Mouse (Mus musculus): ENCODE results near the gene Gsk3a. TPM values are rescaled to one million over a fixed set of nuclear protein-coding genes. Genes with fewer than 3 reads are reported as not detected.
A peak's percentile ranks its signal among the peaks of the same experiment; 100 is the strongest.

The Gsk3a gene
- total and polyA plus RNA-seq, 3 experiments, result 45.8 to 76.1 (median 47.5) TPM

DNA sequence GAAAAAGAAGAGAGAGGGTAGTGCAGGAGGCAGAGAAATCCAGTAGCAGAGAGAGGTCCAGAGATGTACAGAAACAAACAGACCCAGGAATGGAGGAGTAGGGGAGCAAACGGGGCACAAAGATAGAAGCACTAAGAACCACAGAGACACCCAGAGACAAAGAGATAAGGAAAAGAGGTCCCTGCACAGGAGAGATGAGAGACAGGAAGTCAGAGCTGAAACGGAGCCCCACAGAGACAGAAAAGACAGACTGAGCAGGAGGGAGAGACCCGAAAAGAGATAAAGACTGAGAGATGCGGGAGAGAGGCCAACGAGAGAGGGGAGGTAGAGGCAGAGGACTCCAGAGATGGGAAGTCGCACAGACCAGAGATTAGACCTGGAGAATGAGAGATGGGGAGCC, 57.1 kb downstream of the Gsk3a start:
- TF ChIP-seq RCOR1 (conservative IDR thresholded peaks at IDR 0.05; ENCODE audit: low read depth, low read length) (no peak), USF2 (conservative IDR thresholded peaks at IDR 0.05; ENCODE audit: low read depth, low read length) (no peak), MAZ (IDR thresholded peaks at IDR 0.05; ENCODE audit: low read depth, low read length) (no peak), ETS1 (conservative IDR thresholded peaks at IDR 0.05; ENCODE audit: low read depth, low read length) (no peak), NRF1 (IDR thresholded peaks at IDR 0.05; ENCODE audit: low read depth, low read length) (no peak), CHD2 (IDR thresholded peaks at IDR 0.05; ENCODE audit: low read length) (no peak), KAT2A (IDR thresholded peaks at IDR 0.05; ENCODE audit: insufficient replicate concordance, low read length) (no peak), SIN3A (IDR thresholded peaks at IDR 0.05; ENCODE audit: low read length) (no peak), IRF4 (IDR thresholded peaks at IDR 0.05; ENCODE audit: low read depth, low read length) (no peak), MAX (IDR thresholded peaks at IDR 0.05; ENCODE audit: low read length) (no peak), EP300 (IDR thresholded peaks at IDR 0.05; ENCODE audit: low read length) (no peak), NELFE (IDR thresholded peaks at IDR 0.05; ENCODE audit: low read depth, low read length) (no peak), RAD21 (IDR thresholded peaks at IDR 0.05; ENCODE audit: low read depth, low read length) (no peak), MAFK (IDR thresholded peaks at IDR 0.05; ENCODE audit: insufficient replicate concordance, low read length) (no peak), ZNF384 (IDR thresholded peaks at IDR 0.05; ENCODE audit: low read depth, low read length) (no peak), PAX5 (IDR thresholded peaks at IDR 0.05; ENCODE audit: low read length) (no peak)
- no peaks in the 10 kb centered on the region for H3K79me2 ChIP-seq (replicated peaks; ENCODE audit: control insufficient read depth, extremely low read depth, insufficient read depth, poor library complexity, severe bottlenecking)
- no peak overlapping the region for H3K27ac ChIP-seq (ENCODE audit: insufficient read depth, low read depth)
- H3K9ac ChIP-seq (ENCODE audit: insufficient read depth, low read depth), result peak overlapping the region; percentile 15
- DNase-seq (ENCODE audit: extremely low read depth), result no peak
- H3K4me2 ChIP-seq (ENCODE audit: insufficient read depth, low read depth, poor library complexity, severe bottlenecking), result peak overlapping the region; percentile 88
- no peaks in the 10 kb centered on the region for H3K9me3 ChIP-seq (replicated peaks; ENCODE audit: low read length)
- H3K36me3 ChIP-seq (replicated peaks in 1 of 2; ENCODE audit: control insufficient read depth in 1 of 2, insufficient read depth in 1 of 2, low read length in 1 of 2), result no peaks in the 10 kb centered on the region
- dilution Hi-C loops (cut with MboI; ENCODE audit: extremely low pct_ligation_motif_present, extremely low pct_unique_long_range_greater_than_20kb, low sequenced_read_pairs), result no loop called here
- in situ Hi-C loops (cut with MboI; ENCODE audit: low pct_ligation_motif_present, low pct_unique_long_range_greater_than_20kb, low sequenced_read_pairs), result loop anchor here (5.0 to 10.0 kb wide), 2 partner anchors 48 to 94 kb away; no protein-coding TSS in a partner anchor
- H3K27me3 ChIP-seq (replicated peaks), result peaks cover 61% of the 10 kb centered on the region
- peak overlapping the region in 2 of 3 experiments; percentile 23 to 60 for H3K4me3 ChIP-seq (replicated peaks in 1 of 3; ENCODE audit: low read depth in 2 of 3, low read length in 2 of 3, poor library complexity in 1 of 3)
- H3K4me1 ChIP-seq (ENCODE audit: control insufficient read depth in 1 of 2, insufficient read depth in 2 of 2), result peaks cover 7 to 37% of the 10 kb centered on the region in 2 experiments; a peak in 3 of 4 replicates

DNA sequence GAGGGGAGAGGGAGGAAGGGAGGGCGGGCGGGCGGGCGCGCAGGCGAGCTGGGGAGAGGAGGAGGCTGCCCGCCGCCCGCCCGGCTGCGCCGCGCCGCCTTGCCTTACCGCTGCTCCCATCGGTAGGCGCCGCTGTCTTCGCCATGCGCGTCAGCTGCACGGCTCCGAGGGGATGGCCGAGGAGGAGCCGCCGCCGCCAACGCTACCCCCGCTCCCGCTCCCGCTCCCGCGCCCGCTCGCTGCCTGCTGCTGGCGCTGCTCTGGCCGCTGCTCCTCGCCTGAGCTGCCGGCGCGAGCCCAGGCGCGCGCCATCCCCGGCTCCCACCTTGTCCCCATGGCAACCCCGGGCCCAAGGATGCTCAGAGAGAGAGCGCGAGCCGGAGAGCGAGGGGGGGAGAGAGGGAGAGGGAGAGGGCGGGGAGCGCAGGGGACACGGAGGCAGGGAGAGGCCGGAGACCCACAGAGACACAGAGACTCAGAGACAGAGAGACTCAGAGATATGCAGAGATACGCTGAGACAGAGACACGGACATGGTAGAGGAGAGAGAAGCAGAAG, 58.0 kb downstream of the Gsk3a start, which contains the start of gene Pou2f2:
Gene Pou2f2 (minus strand): TSS at position 121 of the 556 bp plus-strand sequence.
- peaks cover 69% of the 10 kb centered on the region for H3K27me3 ChIP-seq (replicated peaks)
- H3K4me3 ChIP-seq (replicated peaks in 1 of 3; ENCODE audit: low read depth in 2 of 3, low read length in 2 of 3, poor library complexity in 1 of 3), result peak within 1 kb of the TSS; percentile 23 to 60 (median 32)
- dilution Hi-C loops (cut with MboI; ENCODE audit: extremely low pct_ligation_motif_present, extremely low pct_unique_long_range_greater_than_20kb, low sequenced_read_pairs) (no loop called here), in situ Hi-C loops (cut with MboI; ENCODE audit: low pct_ligation_motif_present, low pct_unique_long_range_greater_than_20kb, low sequenced_read_pairs) (loop anchor here (5.0 to 10.0 kb wide), 2 partner anchors 47 to 95 kb away; no protein-coding TSS in a partner anchor)
- H3K9ac ChIP-seq (ENCODE audit: insufficient read depth, low read depth), result peak within 1 kb of the TSS; percentile 15
- no peak within 1 kb of the TSS for H3K27ac ChIP-seq (ENCODE audit: insufficient read depth, low read depth)
- H3K4me2 ChIP-seq (ENCODE audit: insufficient read depth, low read depth, poor library complexity, severe bottlenecking), result peak within 1 kb of the TSS; percentile 88
- peak; percentile 60 for TF ChIP-seq NRF1 (IDR thresholded peaks at IDR 0.05; ENCODE audit: low read depth, low read length)
- TF ChIP-seq ZNF384 (IDR thresholded peaks at IDR 0.05; ENCODE audit: low read depth, low read length), result no peak
- TF ChIP-seq MAZ (IDR thresholded peaks at IDR 0.05; ENCODE audit: low read depth, low read length), result 0 out of 2 replicates have a peak, but pooled peaks have one; percentile 57
- no peak for TF ChIP-seq POLR2A (IDR thresholded peaks at IDR 0.05; ENCODE audit: low read depth, low read length)
- peak; percentile 61 for TF ChIP-seq MXI1 (IDR thresholded peaks at IDR 0.05; ENCODE audit: low read depth, low read length)
- peak in 1 of 2 experiments; percentile 41; a peak in 2 of 4 replicates for TF ChIP-seq CTCF (conservative IDR thresholded peaks at IDR 0.05 in 1 of 2, IDR thresholded peaks at IDR 0.05 in 1 of 2; ENCODE audit: low read depth in 2 of 2, low read length in 2 of 2)
- no peak for TF ChIP-seq MYC (IDR thresholded peaks at IDR 0.05; ENCODE audit: low read depth, low read length)
- no peak for TF ChIP-seq PAX5 (IDR thresholded peaks at IDR 0.05; ENCODE audit: low read length)
- peak; percentile 90 for TF ChIP-seq UBTF (IDR thresholded peaks at IDR 0.05; ENCODE audit: low read depth, low read length)
- no peak for TF ChIP-seq ELF1 (IDR thresholded peaks at IDR 0.05; ENCODE audit: low read depth, low read length)
- TF ChIP-seq ZMIZ1 (IDR thresholded peaks at IDR 0.05; ENCODE audit: low read depth, low read length), result no peak
- no peak for TF ChIP-seq MEF2A (IDR thresholded peaks at IDR 0.05; ENCODE audit: borderline replicate concordance, low read depth, low read length)
- no peaks in the 10 kb centered on the region for H3K36me3 ChIP-seq (replicated peaks in 1 of 2; ENCODE audit: control insufficient read depth in 1 of 2, insufficient read depth in 1 of 2, low read length in 1 of 2)
- peaks cover 7 to 37% of the 10 kb centered on the region in 2 experiments; a peak in 3 of 4 replicates for H3K4me1 ChIP-seq (ENCODE audit: control insufficient read depth in 1 of 2, insufficient read depth in 2 of 2)
- peak; percentile 31 for DNase-seq (ENCODE audit: extremely low read depth)
- no peaks in the 10 kb centered on the region for H3K9me3 ChIP-seq (replicated peaks; ENCODE audit: low read length)
- H3K79me2 ChIP-seq (replicated peaks; ENCODE audit: control insufficient read depth, extremely low read depth, insufficient read depth, poor library complexity, severe bottlenecking), result no peaks in the 10 kb centered on the region

Measured in CH12.LX (cell line).